Mouse (Mus musculus) layer of hippocampus, adult 18-20 months (tissue): ENCODE data around the gene Cenpl. TPM values are rescaled to one million over a fixed set of nuclear protein-coding genes. Genes with fewer than 3 reads are reported as not detected.

Experiments used
- DNase-seq, 2 experiments: peaks; one replicate each; pipeline ENCODE4 v3.0.0; 2022; ENCODE audit warnings: low spot score in 2 of 2
- total RNA-seq, 2 experiments: library from RNA; stranded (reverse); gene quantifications; 2 replicates each; pipeline ENCODE4 v1.2.3; 2021

The Cenpl gene
- total RNA-seq, 2 experiments from 2014 or later, result 1.3 to 1.7 TPM

- DNase-seq, result no peak
Measured at GRCm38 (mm10) chr1:161041261-161042020, 29.1 kb upstream of the Cenpl start.

- DNase-seq, result no peak
Measured at GRCm38 (mm10) chr1:161046972-161047371, 23.5 kb upstream of the Cenpl start.

GRCm38 (mm10) chr1:161057164-161057563, 13.3 kb upstream of the Cenpl start:
- DNase-seq, result no peak

GRCm38 (mm10) chr1:161063351-161063750, 7.2 kb upstream of the Cenpl start:
- no peak for DNase-seq

- DNase-seq, result no peak
Measured at GRCm38 (mm10) chr1:161071272-161071620, 733 bp downstream of the Cenpl start.

- DNase-seq, result no peak
Measured at GRCm38 (mm10) chr1:161076238-161076637, 5.7 kb downstream of the Cenpl start.

GRCm38 (mm10) chr1:161077243-161077642, 6.7 kb downstream of the Cenpl start:
- DNase-seq, result no peak

GRCm38 (mm10) chr1:161099721-161100405, 29.4 kb downstream of the Cenpl start:
- DNase-seq, result no peak

- no peak for DNase-seq
Measured at GRCm38 (mm10) chr1:161103842-161104241, 33.3 kb downstream of the Cenpl start.

- DNase-seq, result no peak
Measured at GRCm38 (mm10) chr1:161109216-161109615, 38.7 kb downstream of the Cenpl start.

- no peak for DNase-seq
Measured at GRCm38 (mm10) chr1:161114591-161114990, 44.1 kb downstream of the Cenpl start.

- no peak for DNase-seq
Measured at GRCm38 (mm10) chr1:161122661-161123418, 52.3 kb downstream of the Cenpl start.

GRCm38 (mm10) chr1:161126461-161126860, 55.9 kb downstream of the Cenpl start:
- DNase-seq, result no peak

- DNase-seq, result peak; percentile 92 to 97
Measured at GRCm38 (mm10) chr1:161130726-161131664, 60.5 kb downstream of the Cenpl start, which contains the start of gene Klhl20. Klhl20 (minus strand) TSS chr1:161131511.

Other genes starting within 250 kb of the Cenpl start
- gene Rc3h1, start 164.3 kb upstream of the Cenpl start, total RNA-seq, result 10 to 100 TPM; 40.8 to 41.3 TPM
- gene Serpinc1, start 92.1 kb upstream of the Cenpl start, total RNA-seq, result under 1 TPM; 0.10 TPM
- gene Zbtb37, start 35.9 kb upstream of the Cenpl start, total RNA-seq, result 10 to 100 TPM; 17.2 to 18.3 TPM
- 10 to 100 TPM; 26.3 to 26.5 TPM for gene Dars2, start 55 bp upstream of the Cenpl start, total RNA-seq
- gene Klhl20, start 60.8 kb downstream of the Cenpl start, total RNA-seq, result 10 to 100 TPM; 17.2 to 18.1 TPM
- 10 to 100 TPM; 59.5 to 60.6 TPM for gene Ankrd45, start 72.0 kb downstream of the Cenpl start, total RNA-seq
- not detected for gene Tex50, start 88.6 kb downstream of the Cenpl start, total RNA-seq
- gene Prdx6, start 180.5 kb downstream of the Cenpl start, total RNA-seq, result 100 to 1,000 TPM; 356 TPM